Comparison of ENCODE assay signal across 1 mouse cellular context in the genomic region with DNA sequence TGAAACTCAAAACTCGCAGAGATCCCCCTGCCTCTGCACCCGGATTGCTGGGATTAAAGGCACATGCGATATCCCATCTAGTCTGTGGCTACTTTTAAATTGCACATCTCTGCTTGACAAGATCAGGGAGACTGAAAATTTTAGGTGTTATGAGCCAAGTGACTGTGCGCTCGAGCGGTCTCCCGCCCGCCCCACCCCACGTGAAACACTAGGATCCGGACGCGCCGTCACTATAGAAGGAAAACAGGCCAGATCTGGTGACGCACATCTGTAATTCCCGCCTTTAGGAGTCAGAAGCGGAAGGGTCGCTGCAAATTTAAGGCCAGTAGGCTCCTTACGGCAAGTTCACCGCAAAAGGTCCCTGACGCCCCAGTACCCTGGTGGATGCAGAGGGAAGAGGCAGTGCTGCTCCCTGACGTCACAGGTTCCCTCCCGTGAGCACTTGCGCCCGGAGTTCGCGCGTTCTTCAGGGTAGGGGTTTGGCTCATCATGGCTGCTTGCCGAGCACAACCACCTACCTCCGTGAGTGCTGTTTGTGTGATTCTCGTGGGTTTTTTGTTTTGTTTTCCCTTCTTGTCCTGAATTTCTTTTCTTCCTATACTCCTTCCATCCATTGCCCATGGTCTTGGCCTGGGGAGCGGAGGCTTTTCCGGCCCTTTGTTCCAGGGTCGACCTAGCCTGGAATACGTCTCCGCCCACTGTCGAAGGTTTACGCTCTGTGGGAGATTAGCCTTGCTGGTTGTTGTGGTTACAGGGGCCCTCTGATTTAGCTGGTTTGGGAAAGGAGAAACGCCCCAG.
TF ChIP-seq lines count a peak whose summit lies in the region.

A gene (plus strand): TSS at position 268 of the 798 bp plus-strand sequence.

TF ChIP-seq in CH12.LX, 34 proteins besides CTCF, POLR2A, EP300 and RAD21 (continued from another document):
- peak; percentile 64 for TF ChIP-seq NRF1 (IDR thresholded peaks at IDR 0.05; ENCODE audit: low read depth, low read length)
- no peak for TF ChIP-seq ZC3H11A (IDR thresholded peaks at IDR 0.05; ENCODE audit: low read depth, low read length)
- no peak; the same call in 1 of the 2 replicates for TF ChIP-seq GABPA (IDR thresholded peaks at IDR 0.05; ENCODE audit: insufficient replicate concordance, low read depth, low read length)
- TF ChIP-seq POLR2AphosphoS2 (IDR thresholded peaks at IDR 0.05; ENCODE audit: low read depth, low read length), result peak; percentile 88; the same call in 1 of the 2 replicates
- peak; percentile 35; the same call in 1 of the 2 replicates for TF ChIP-seq CHD1 (IDR thresholded peaks at IDR 0.05; ENCODE audit: low read depth, low read length)
- TF ChIP-seq TCF12 (IDR thresholded peaks at IDR 0.05; ENCODE audit: low read depth, low read length), result peak; percentile 95
- TF ChIP-seq PAX5 (IDR thresholded peaks at IDR 0.05; ENCODE audit: low read length), result no peak
- 0 out of 2 replicates have a peak, but pooled peaks have one; percentile 5 for TF ChIP-seq ZNF384 (IDR thresholded peaks at IDR 0.05; ENCODE audit: low read depth, low read length)
- TF ChIP-seq SMC3 (IDR thresholded peaks at IDR 0.05; ENCODE audit: low read depth, low read length), result no peak
- peak; percentile 49; the same call in 1 of the 2 replicates for TF ChIP-seq JUND (conservative IDR thresholded peaks at IDR 0.05; ENCODE audit: low read depth, low read length)
- TF ChIP-seq JUN (IDR thresholded peaks at IDR 0.05; ENCODE audit: insufficient read depth, low read depth, low read length), result 0 out of 2 replicates have a peak, but pooled peaks have one; percentile 10
- peak; percentile 80 for TF ChIP-seq KAT2A (IDR thresholded peaks at IDR 0.05; ENCODE audit: insufficient replicate concordance, low read length)
- peak; percentile 69; the same call in 1 of the 2 replicates for TF ChIP-seq ELF1 (IDR thresholded peaks at IDR 0.05; ENCODE audit: low read depth, low read length)
- peak; percentile 69 for TF ChIP-seq MAX (IDR thresholded peaks at IDR 0.05; ENCODE audit: low read length)
- TF ChIP-seq TBP (conservative IDR thresholded peaks at IDR 0.05; ENCODE audit: low read depth, low read length), result peak; percentile 92
- TF ChIP-seq MXI1 (IDR thresholded peaks at IDR 0.05; ENCODE audit: low read depth, low read length), result peak; percentile 83
- no peak for TF ChIP-seq UBTF (IDR thresholded peaks at IDR 0.05; ENCODE audit: low read depth, low read length)
- peak; percentile 77 for TF ChIP-seq MEF2A (IDR thresholded peaks at IDR 0.05; ENCODE audit: borderline replicate concordance, low read depth, low read length)
- TF ChIP-seq ETS1 (conservative IDR thresholded peaks at IDR 0.05; ENCODE audit: low read depth, low read length), result peak; percentile 61
- peak; percentile 81; the same call in 1 of the 2 replicates for TF ChIP-seq MAZ (IDR thresholded peaks at IDR 0.05; ENCODE audit: low read depth, low read length)
- TF ChIP-seq USF2 (conservative IDR thresholded peaks at IDR 0.05; ENCODE audit: low read depth, low read length), result no peak
- TF ChIP-seq HCFC1 (IDR thresholded peaks at IDR 0.05; ENCODE audit: low read depth, low read length), result peak; percentile 82
- 0 out of 2 replicates have a peak, but pooled peaks have one; percentile 50 for TF ChIP-seq MAFK (IDR thresholded peaks at IDR 0.05; ENCODE audit: insufficient replicate concordance, low read length)
- peak; percentile 61; the same call in 1 of the 2 replicates for TF ChIP-seq CHD2 (IDR thresholded peaks at IDR 0.05; ENCODE audit: low read length)
- TF ChIP-seq E2F4 (IDR thresholded peaks at IDR 0.05; ENCODE audit: insufficient replicate concordance, low read depth, low read length), result peak; percentile 99
- TF ChIP-seq BHLHE40 (IDR thresholded peaks at IDR 0.05; ENCODE audit: low read depth, low read length), result peak; percentile 64
- peak; percentile 90 for TF ChIP-seq SIN3A (IDR thresholded peaks at IDR 0.05; ENCODE audit: low read length)
- TF ChIP-seq USF1 (IDR thresholded peaks at IDR 0.05; ENCODE audit: low read depth, low read length), result no peak
TF ChIP-seq in CH12.LX: peak in this region for 25.
